8 mouse cellular contexts compared by ENCODE assay signal in genomic region chr5:123150641-123151040, GRCm38 (mm10). TPM values are rescaled to one million over a fixed set of nuclear protein-coding genes. Genes with fewer than 3 reads are reported as not detected.
DNase-seq lines count a peak whose midpoint lies in the region; ATAC-seq and TF ChIP-seq lines count a peak whose summit lies in the region.
"Had no signal": no experiment of that assay in that cellular context is flagged by ENCODE, and none has a peak within 500 bp of the region (broad histone marks: within the 10 kb centered on the region; RNA-seq: fewer than 3 reads in every experiment).

No protein-coding gene starts in this region.

- H3K36me3 ChIP-seq in forebrain, embryonic 16.5 days (ENCODE audit: control insufficient read depth, insufficient read depth): peaks cover 20% of the 10 kb centered on the region
- peaks cover 58% of the 10 kb centered on the region for H3K36me3 ChIP-seq in liver, embryonic 16.5 days (ENCODE audit: control insufficient read depth, insufficient read depth)
- H3K36me3 ChIP-seq in small intestine, adult 2 months (ENCODE audit: control insufficient read depth, insufficient read depth, low read length): peaks cover 67% of the 10 kb centered on the region

- peak overlapping the region; percentile 68 for H3K4me2 ChIP-seq in forebrain, embryonic 16.5 days (ENCODE audit: low read length)
- peak overlapping the region; percentile 89 for H3K4me2 ChIP-seq in liver, embryonic 16.5 days (ENCODE audit: low read depth, low read length)

- peak; percentile 82 for ATAC-seq in CD4-positive, CD25-positive, alpha-beta regulatory T cell, adult 4 months
- ATAC-seq in forebrain, embryonic 16.5 days: peak; percentile 4; the same call in 1 of the 2 replicates
- no peak for ATAC-seq in liver, embryonic 16.5 days (ENCODE audit: low read depth)

- TF ChIP-seq CTCF in small intestine, adult 2 months (IDR thresholded peaks at IDR 0.05; ENCODE audit: extremely low read depth, insufficient read length, insufficient replicate concordance, low read depth, low read length): no peak

- no peaks in the 10 kb centered on the region for H3K27me3 ChIP-seq in forebrain, embryonic 16.5 days (replicated peaks; ENCODE audit: control insufficient read depth, insufficient read depth, low read length)
- no peaks in the 10 kb centered on the region for H3K27me3 ChIP-seq in liver, embryonic 16.5 days (ENCODE audit: control insufficient read depth, insufficient read depth, low read depth, low read length)
- H3K27me3 ChIP-seq in small intestine, adult 2 months (ENCODE audit: control insufficient read depth, insufficient read depth, low read length): no peaks in the 10 kb centered on the region

- WGBS in forebrain, embryonic 16.5 days: 34% methylated on average over 7 of the region's 7 CpGs
- 23% methylated on average over 7 of the region's 7 CpGs for WGBS in liver, embryonic 16.5 days (ENCODE audit: insufficient replicate concordance)
- WGBS in small intestine, adult 2 months: 16% methylated on average over 7 of the region's 7 CpGs

- no peaks in the 10 kb centered on the region for H3K9me3 ChIP-seq in forebrain, embryonic 16.5 days (ENCODE audit: control insufficient read depth, low read length)
- no peaks in the 10 kb centered on the region for H3K9me3 ChIP-seq in liver, embryonic 16.5 days (replicated peaks; ENCODE audit: control insufficient read depth, low read length)

- TF ChIP-seq POLR2A in small intestine, adult 2 months (IDR thresholded peaks at IDR 0.05; ENCODE audit: low read depth, low read length): no peak

- H3K4me3 ChIP-seq in forebrain, embryonic 16.5 days (replicated peaks; ENCODE audit: low read length): peak overlapping the region; percentile 43
- H3K4me3 ChIP-seq in liver, embryonic 16.5 days (ENCODE audit: low read depth, low read length): peak overlapping the region; percentile 66
- peak overlapping the region; percentile 59 for H3K4me3 ChIP-seq in small intestine, adult 2 months (ENCODE audit: low read depth, low read length)

- H3K4me1 ChIP-seq in forebrain, embryonic 16.5 days (replicated peaks; ENCODE audit: control insufficient read depth, insufficient read depth, low read length): peaks cover 44% of the 10 kb centered on the region
- peaks cover 48% of the 10 kb centered on the region for H3K4me1 ChIP-seq in liver, embryonic 16.5 days (ENCODE audit: control insufficient read depth, low read depth, low read length)
- peaks cover 9% of the 10 kb centered on the region for H3K4me1 ChIP-seq in small intestine, adult 2 months (ENCODE audit: control insufficient read depth, insufficient read depth, insufficient read length, low read length)

- DNase-seq in ES-CJ7 (ENCODE audit: low read depth, low spot score): peak; percentile 81
- DNase-seq in right cerebral cortex, postnatal 14 days: no peak
- DNase-seq in adrenal gland, postnatal 25 days: no peak

- H3K27ac ChIP-seq in forebrain, embryonic 16.5 days (ENCODE audit: low read length): no peak overlapping the region
- peak overlapping the region; percentile 79 for H3K27ac ChIP-seq in liver, embryonic 16.5 days (ENCODE audit: low read length)
- H3K27ac ChIP-seq in small intestine, adult 2 months (ENCODE audit: insufficient read depth, low read depth, low read length): peak overlapping the region; percentile 88

- peak overlapping the region; percentile 31; the same call in 1 of the 2 replicates for H3K9ac ChIP-seq in forebrain, embryonic 16.5 days (replicated peaks; ENCODE audit: low read depth, low read length)
- H3K9ac ChIP-seq in liver, embryonic 16.5 days (ENCODE audit: low read depth, low read length): peak overlapping the region; percentile 63

RNA-seq across cellular contexts. Expression of gene Setd1b, which starts 8.6 kb away (rescaled TPM):
- polyA plus RNA-seq in CD4-positive, CD25-positive, alpha-beta regulatory T cell, adult 4 months (2017; shearing (Covaris generic)): 10 to 100 TPM; 17.1 to 20.8 TPM
- 12.5 TPM in 2 replicates for polyA plus RNA-seq in forebrain, embryonic 16.5 days (2015; fragmentation: Nextera tagmentation; extraction: Ambion mirVana)
- polyA plus RNA-seq in liver, embryonic 16.5 days (2015; fragmentation: Nextera tagmentation; extraction: Ambion mirVana): 3.5 and 4.1 TPM in 2 replicates
- polyA plus RNA-seq in small intestine, adult 2 months (2012; rRNA removed): 10.7 and 18.5 TPM in 2 replicates
- 34.7 and 41.6 TPM in 2 replicates for total RNA-seq in adrenal gland, postnatal 25 days (2021)

RNA-seq across cellular contexts. Expression of gene Rhof, which starts 18.1 kb away (rescaled TPM):
- 100 to 1,000 TPM in 1 of 2 experiments, 10 to 100 TPM in 1; 80.6 to 101 TPM for polyA plus RNA-seq in CD4-positive, CD25-positive, alpha-beta regulatory T cell, adult 4 months (2017; shearing (Covaris generic))
- polyA plus RNA-seq in forebrain, embryonic 16.5 days (2015; fragmentation: Nextera tagmentation; extraction: Ambion mirVana): 15.8 and 18.7 TPM in 2 replicates
- 1.7 and 2.3 TPM in 2 replicates for polyA plus RNA-seq in liver, embryonic 16.5 days (2015; fragmentation: Nextera tagmentation; extraction: Ambion mirVana)
- polyA plus RNA-seq in small intestine, adult 2 months (2012; rRNA removed): 28.0 and 91.6 TPM in 2 replicates
- total RNA-seq in adrenal gland, postnatal 25 days (2021): 1.1 and 1.6 TPM in 2 replicates

RNA-seq across cellular contexts. Expression of gene Psmd9, which starts 18.6 kb away (rescaled TPM):
- polyA plus RNA-seq in CD4-positive, CD25-positive, alpha-beta regulatory T cell, adult 4 months (2017; shearing (Covaris generic)): 10 to 100 TPM; 36.5 to 41.5 TPM
- polyA plus RNA-seq in forebrain, embryonic 16.5 days (2015; fragmentation: Nextera tagmentation; extraction: Ambion mirVana): 83.1 and 86.0 TPM in 2 replicates
- 63.8 and 73.2 TPM in 2 replicates for polyA plus RNA-seq in liver, embryonic 16.5 days (2015; fragmentation: Nextera tagmentation; extraction: Ambion mirVana)
- 12.5 and 21.9 TPM in 2 replicates for polyA plus RNA-seq in small intestine, adult 2 months (2012; rRNA removed)
- total RNA-seq in adrenal gland, postnatal 25 days (2021): 26.8 and 30.8 TPM in 2 replicates

RNA-seq across cellular contexts. Expression of gene Hpd, which starts 31.9 kb away (rescaled TPM):
- not detected for polyA plus RNA-seq in CD4-positive, CD25-positive, alpha-beta regulatory T cell, adult 4 months (2017; shearing (Covaris generic))
- not detected in 2 replicates for polyA plus RNA-seq in forebrain, embryonic 16.5 days (2015; fragmentation: Nextera tagmentation; extraction: Ambion mirVana)
- polyA plus RNA-seq in liver, embryonic 16.5 days (2015; fragmentation: Nextera tagmentation; extraction: Ambion mirVana): 110 and 129 TPM in 2 replicates
- 5.5 and 19.6 TPM in 2 replicates for polyA plus RNA-seq in small intestine, adult 2 months (2012; rRNA removed)
- total RNA-seq in adrenal gland, postnatal 25 days (2021): 1.4 and 25.2 TPM in 2 replicates
- total RNA-seq: hematopoietic stem cell, adult 5-6 weeks had no signal
